Mouse (Mus musculus): ENCODE measurements around the gene Thap3. TPM values are rescaled to one million over a fixed set of nuclear protein-coding genes. Genes with fewer than 3 reads are reported as not detected.

Thap3 gene
- total RNA-seq, 2 experiments from 2014 or later = 18.9 to 22.0 TPM

DNA sequence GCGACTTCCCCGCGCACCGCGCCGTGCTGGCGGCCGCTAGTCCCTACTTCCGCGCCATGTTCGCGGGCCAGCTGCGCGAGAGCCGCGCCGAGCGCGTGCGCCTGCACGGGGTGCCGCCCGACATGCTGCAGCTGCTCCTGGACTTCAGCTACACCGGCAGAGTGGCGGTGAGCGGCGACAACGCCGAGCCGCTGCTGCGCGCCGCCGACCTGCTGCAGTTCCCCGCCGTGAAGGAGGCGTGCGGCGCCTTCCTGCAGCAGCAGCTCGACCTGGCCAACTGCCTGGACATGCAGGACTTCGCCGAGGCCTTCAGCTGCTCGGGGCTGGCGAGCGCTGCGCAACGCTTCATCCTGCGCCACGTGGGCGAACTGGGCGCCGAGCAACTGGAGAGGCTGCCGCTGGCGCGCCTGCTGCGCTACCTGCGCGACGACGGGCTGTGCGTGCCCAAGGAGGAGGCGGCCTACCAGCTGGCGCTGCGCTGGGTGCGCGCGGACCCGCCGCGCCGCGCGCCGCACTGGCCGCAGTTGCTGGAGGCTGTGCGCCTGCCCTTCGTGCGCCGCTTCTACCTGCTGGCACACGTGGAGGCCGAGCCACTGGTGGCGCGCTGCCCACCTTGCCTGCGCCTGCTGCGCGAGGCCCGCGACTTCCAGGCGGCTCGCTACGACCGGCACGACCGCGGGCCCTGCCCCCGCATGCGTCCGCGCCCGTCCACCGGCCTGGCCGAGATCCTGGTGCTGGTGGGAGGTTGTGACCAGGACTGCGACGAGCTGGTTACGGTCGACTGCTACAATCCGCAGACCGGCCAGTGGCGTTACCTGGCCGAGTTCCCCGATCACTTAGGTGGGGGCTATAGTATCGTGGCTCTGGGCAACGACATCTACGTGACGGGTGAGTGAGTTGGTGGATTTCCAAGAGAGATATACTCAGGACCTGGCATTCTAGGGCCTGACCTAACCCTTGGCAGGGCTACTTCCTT lies 20.6 kb upstream of the Thap3 start:
- DNase-seq (ENCODE audit: low spot score in 2 of 2) = peak; percentile 69 to 87

DNA sequence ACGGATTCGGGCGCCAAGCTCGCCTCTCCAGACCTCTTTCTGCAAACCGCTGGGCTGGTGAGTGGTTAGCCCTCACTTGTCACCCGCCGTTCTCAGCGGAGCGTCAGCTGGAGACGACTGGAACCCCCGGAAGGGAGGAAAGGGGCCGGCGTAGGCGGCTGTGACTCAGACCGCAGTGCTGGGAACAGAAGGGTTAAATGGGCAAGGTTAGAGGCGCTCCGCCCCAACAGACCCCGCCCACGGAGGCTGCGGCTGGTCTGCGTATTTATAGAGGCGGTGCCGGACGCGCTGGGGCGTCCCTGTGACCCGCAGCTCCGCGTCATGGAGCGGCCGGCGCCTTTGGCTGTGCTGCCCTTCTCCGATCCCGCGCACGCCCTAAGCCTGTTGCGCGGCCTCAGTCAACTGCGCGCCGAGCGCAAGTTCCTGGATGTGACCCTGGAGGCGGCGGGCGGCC lies 19.9 kb upstream of the Thap3 start, which contains the start of gene Klhl21:
Klhl21 (plus strand) TSS at position 182 of the 454 bp plus-strand sequence.
- peak; percentile 91 to 94 for DNase-seq (ENCODE audit: low spot score in 2 of 2)

DNA sequence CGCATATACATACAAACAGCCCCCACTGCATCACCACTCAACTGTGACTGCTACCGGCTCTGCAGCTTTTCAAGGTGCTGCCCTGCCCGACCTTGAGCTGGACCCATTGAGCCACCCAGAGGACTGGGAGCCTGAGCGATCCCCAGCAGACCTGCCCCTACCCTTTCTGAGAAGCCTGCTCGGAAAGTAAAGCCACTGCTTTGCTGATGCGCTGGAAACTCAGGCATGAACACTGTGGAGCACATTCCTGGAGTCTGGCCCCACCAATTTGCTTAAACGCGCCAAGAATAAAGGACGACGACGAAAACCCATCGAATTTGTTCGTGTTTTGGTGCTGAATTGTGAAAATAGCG lies 19.3 kb upstream of the Thap3 start:
- DNase-seq (ENCODE audit: low spot score in 2 of 2) = no peak

DNA sequence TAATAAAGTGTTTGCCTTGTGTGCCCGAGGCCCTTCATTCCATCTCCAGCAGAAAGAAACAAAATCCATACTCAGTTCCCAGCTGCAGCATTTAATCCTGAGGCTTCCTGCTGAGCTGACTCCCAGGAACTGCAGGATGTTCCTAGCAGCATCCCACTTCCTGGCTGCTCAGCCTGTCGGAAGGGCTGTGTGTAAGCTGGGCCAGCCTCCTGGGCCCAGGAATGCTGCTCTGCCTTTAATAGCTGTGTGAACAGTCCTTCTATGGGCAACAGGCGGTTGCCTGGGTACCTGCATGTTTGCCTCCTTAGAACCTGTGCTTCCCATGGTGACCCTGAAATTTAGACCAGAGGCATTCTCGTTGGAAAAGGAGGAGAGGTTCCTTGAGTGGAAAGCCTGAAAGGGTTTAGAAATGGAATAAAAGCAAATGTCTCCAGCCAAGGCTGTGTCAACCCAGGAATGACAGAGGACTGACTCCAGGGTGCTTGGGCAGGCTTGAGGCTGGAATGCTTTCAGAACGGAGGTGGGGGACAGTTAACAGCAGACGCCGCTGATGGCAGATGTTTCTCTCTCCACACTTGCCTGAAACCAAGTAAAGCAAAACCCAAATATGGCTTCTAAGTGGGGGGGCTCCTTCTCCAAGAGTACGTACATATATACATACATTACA lies 18.8 kb upstream of the Thap3 start:
- DNase-seq (ENCODE audit: low spot score in 2 of 2) = no peak

DNA sequence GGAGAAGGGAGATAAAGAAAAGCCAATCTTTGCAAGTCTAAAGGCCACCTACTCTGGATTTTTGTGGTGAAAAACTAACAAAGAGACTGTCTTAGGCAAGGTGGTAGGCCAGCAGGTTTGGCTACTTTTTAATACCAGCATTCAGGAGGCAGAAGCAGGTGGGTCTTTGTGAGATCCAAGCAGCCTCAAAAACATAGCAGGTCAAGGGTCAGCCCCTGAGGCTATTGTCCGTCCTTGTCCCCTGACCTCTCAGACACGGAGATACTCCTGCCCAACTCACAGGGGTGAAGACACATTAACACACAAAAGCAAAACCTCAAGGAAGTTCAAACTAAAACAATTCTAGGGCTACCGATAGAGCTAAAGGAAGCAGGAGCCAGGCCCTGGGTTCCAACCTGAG lies 18.0 kb upstream of the Thap3 start:
- no peak for DNase-seq (ENCODE audit: low spot score in 2 of 2)

DNA sequence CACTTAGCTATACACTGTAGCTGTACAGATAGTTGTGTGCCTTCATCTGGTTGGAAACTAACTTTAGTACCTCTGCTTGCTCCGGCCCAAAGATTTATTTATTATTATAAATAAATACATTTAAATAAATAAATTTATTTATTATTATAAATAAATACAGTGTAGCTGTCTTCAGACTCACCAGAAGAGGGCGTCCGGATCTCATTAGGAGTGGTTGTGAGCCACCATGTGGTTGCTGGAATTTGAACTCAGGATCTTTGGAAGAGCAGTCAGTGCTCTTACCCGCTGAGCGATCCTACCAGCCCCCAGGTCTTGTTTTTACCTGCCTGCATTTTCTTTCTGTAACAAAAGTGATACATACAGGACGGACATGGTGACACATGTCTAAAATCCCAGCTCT lies 17.3 kb upstream of the Thap3 start:
- DNase-seq (ENCODE audit: low spot score in 2 of 2) = no peak

DNA sequence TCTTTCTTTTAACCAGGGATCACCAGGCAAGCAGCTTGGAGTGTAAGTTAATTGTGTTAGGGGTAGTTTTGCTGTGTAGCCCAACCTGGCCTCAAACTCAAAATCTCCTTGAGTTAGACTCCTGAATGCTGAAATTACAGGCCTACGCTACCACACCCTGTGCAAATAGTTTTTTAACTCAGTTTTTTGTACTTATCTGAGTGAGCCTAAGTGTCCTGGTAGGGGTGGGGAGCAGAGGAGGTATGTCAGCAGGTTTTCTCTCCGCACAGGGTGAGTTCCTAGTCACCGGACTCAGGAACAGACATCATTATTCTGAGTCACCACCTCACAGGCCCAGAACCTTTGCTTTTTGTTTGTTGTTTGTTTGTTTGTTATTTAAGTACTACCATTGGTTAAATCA lies 13.3 kb upstream of the Thap3 start:
- DNase-seq (ENCODE audit: low spot score in 2 of 2) = no peak

DNA sequence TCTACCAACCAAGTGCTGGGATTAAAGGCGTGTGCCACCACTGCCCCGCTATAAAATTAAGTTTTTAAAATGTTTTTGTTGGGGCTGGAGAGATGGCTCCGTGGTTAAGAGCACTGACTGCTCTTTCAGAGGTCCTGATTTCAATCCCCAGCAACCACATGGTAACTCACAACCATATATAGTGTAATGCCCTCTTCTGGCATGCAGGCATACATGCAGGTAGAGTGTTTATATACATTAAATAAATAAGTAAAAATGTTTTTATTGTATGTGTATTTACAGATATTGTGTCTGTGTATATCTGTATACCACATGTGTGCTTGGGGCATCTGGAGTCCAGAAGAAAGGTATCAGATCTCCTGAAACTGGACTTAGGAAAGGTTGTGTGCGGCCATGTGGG lies 12.5 kb upstream of the Thap3 start:
- no peak for DNase-seq (ENCODE audit: low spot score in 2 of 2)

DNA sequence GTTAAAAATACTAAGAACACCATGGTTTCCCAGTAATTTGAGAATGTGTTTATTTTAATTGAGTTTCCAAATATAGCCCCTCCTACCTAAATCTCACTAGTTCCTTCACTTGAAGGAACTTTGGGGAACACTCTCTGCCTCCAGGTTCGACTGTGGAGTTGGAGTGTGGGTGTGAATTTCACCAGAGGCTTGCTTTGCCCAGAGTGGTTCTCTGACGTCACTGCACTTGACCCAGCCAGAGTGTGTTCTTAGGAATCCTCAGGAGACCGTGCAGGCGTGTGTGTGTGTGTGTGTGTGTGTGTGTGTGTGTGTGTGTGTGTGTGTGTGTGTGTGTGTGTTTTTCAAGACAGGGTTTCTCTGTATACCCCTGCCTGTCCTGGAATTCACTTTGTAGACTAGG lies 12.1 kb upstream of the Thap3 start:
- no peak for DNase-seq (ENCODE audit: low spot score in 2 of 2)

DNA sequence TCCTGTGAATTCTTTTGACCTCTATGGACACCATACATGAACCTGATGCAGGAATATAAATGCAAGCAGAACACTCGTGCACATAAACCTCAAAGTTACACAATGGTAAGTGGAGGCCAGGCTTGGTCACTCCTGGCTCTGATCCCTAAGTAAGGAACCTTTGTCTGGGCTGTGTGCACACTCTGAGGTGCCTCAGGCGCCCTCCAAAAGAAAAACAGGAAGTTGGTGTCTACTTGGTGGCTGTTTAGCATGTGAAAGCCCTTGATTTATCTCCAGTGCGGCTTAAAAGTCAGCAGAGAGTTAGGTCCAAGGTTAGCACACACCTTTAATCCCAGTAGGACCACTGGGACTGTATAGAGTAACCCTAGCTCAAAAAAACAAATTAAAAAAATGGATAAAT lies 10.7 kb upstream of the Thap3 start:
- DNase-seq (ENCODE audit: low spot score in 2 of 2) = no peak

DNA sequence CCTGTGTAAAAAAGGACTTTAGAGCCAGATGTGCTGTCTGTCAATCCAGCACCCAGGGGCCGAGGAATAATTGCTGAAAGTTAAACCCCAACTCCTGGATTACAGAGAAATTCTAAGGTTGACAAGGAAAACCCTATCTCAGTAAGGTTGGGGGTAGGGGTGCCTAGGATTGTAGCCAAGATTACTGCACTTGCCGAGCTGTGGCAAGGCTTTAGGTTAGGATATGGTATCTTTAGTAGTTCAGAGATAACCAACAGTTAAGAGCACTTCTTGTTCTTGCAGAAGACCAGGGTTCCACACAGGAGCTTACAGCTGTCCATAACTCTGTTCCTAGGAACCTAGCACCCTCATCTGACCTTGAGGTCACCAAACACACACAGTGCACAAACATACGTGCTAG lies 8.9 kb upstream of the Thap3 start:
- DNase-seq (ENCODE audit: low spot score in 2 of 2) = no peak

DNA sequence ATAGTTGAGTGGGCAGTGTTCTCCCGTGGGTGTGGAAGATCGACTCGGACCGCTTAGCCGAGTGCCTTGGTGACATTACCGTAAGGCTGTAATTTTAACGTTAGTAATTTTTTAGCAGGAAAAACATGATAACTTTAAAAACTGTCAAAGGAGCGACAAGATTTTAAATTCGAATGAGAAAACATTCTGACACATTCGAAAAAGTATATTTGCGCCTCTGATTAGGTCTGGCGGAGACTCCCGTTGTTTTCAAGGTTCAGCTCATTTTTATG lies 8.1 kb upstream of the Thap3 start:
- DNase-seq (ENCODE audit: low spot score in 2 of 2) = no peak

DNA sequence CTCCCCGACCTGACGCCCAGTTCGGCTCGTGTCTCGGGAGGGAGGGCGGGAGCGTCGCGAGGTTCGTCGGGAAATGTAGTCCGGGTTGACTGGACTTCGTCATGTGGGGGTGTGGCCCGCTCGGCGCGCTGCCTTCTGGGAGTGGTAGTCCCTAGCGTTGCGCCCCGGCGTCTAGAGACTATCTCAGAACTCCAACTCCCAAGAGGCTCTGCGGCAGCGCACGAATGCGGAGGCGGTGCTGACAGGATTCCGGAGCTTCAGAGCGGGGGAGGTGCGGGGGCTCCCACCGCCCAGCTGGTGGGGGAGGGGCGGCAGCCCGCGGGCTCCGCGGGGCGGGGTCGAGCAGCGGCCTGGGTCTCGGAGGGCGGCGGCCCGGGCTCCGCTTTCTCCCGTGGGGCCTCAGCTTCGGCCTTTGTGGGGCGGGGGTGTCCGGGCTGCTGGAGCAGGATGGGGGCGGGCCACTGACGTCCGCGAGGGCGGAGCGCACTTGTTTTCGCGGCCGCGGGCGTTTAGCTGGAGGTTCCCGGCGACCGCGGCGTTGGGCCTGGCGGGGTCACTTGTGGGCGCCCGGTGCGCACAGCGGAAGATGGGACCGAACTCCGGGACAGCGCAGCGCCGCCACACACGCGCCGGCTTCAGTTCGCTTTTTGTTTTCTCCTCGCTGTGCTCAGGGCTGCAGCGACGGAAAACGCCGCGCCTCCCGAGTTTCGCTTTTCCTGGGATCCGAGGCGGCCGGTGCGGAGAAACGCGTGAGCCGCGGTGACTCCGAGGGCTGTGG lies 7.6 kb upstream of the Thap3 start, which contains the start of gene Phf13:
Phf13 (minus strand) TSS at position 86 of the 778 bp plus-strand sequence.
- peak; percentile 98 to 99 for DNase-seq (ENCODE audit: low spot score in 2 of 2)

DNA sequence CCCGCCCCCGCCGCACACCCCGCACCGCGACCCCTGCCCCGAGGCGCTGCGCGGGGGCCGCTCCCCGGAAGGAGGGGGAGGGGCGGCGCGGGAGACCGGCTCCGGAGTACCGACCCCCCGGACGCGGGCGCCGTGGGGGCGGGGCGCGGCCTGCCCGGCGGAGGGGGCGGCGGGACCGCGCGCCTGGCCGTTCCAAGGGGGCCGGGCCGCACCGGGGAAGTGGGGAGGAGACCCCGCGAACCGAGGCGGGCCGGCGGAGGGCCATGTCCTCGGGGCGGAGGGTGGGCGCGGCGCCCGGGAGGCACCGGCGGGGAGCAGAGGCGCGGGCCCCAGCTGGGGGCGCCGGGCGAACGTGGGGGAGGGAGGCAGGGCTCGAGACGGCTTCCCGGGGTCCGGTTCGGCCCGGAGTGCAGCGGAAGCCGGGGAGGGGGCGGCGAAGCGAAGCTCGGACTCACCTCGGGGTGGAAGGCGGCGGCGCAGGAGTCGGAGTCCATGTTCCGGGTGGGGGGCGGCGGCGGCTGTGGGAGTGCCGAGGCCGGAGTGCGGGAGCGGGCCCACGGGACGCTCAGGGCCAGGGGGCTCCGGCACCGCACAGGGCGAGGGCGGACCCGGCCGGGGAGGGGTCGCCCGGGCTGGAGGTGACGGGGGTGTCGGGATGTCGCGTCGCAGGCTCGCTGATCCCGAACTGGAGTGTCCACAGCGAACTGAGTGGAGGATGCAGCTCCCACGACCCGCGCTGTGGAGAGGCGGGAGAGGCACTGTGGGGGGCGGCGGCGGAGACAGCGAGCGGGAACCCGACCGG lies 6.8 kb upstream of the Thap3 start:
- DNase-seq (ENCODE audit: low spot score in 2 of 2) = no peak

DNA sequence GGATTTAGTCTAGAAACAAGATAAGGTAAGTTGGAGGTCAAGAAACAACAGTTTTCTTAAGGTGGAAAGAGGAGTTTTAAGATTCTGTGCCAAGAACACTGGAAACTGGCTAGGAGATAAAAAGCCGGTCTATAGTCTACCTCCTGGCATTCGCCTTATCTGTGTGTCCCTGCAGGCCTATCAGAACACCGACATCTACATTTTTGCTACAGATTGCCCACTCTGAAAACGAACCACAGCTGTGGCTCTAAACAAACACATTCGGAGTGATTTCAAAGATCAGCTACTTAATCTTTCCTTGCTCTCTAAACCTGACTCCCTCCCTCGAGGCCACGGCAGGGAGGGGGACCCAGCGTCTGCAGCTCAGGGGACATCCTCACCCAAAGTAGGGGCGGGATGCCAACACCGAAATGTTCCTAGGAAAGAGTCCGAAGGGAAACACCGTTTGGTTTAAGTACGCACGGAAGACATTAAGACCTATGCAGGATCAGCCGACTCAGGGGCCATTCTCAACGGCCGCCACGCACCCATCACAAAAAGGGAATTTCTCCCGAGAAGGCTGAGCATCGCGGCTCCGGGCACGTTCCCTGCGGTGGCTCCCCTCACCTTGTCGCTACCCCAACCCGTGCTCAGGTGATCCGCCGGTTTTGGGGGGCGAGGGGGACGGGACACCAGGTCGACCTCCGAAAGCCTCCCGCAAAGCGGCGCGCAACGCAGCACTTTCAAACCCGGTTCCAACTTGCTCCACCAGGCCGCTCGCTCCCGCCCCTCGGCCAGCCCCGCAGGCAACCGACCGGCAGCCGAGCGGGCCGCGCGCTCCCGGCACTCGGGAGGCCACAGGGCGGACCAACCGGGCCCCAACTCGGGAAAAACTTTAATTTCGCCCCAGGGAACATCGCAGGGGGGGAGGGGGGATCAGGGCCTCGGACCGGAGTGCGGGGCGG lies 5.7 kb upstream of the Thap3 start:
- no peak for DNase-seq (ENCODE audit: low spot score in 2 of 2)

DNA sequence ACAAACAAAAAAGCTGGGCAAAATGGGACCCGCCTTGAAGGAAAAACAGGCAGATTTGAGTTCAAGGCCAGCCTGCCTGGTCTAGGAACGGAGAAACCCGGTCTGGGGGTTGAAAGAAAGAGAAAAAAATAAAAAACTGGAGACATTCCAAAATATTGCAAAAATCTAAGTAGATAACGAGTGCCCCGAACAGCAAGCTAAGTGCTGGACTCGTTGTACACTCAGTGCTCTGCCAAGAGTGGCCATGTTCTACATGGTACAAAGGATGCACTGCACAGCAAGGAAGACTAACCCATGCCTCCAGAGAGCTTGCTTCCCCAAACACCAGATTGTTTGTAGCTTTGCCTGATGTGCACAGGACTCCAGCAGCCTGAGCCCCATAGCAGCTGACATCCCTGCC lies 4.2 kb upstream of the Thap3 start:
- no peak for DNase-seq (ENCODE audit: low spot score in 2 of 2)

DNA sequence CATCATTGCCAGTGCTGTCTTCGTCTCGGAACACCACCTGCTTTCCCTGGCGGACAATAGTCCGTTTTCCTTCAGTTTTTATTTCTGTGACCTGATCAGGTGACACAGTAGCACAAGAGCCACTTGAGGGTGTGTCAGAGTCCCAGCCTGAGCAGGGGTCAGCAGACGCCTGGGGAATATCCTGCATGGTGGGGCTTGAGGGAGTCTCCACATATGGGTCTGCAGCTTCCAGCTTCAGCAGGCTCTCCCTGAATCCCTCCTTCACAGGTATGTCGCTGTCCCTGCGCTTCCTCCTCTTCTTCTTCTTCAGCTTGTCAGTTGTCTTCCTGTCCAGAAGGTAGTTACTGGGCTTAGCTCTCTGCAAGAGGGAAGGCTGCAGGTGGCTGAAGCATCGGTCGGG lies 3.3 kb upstream of the Thap3 start:
- no peak for DNase-seq (ENCODE audit: low spot score in 2 of 2)

DNA sequence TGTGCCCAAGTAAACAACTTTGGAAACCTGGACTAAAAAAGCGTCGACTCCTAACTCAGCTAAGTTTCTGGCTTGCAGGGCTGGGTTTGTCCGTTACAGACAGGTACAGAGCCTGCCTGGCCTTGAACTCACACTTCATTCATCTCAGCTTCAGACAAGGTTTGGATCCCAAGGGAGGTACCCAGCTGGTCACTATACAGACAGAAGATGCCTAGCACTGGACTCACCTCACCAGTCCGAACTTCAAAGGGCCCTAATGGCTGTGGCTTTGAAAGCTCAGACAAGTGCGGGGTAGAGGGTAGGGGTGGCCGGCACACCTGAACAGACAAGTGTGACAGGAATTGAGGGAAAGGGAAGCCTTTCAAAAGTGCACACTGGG lies 302 bp upstream of the Thap3 start:
- DNase-seq (ENCODE audit: low spot score in 2 of 2) = no peak

DNA sequence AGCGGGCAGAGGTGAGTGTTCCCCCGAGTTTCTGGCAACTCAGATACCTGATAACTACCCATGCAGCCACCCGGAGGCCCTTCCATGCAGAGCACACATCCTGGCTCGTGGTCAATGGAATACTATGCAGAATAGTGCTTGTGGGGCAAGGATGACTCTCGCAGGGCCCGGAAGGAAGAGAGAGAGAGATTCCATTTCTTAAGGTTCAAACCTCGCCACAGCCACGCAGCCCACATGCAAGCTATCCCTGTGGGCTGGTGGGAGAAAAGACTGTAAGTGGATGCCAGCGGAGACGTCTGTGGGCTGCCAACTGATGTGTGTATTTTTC lies 819 bp downstream of the Thap3 start:
- no peak for DNase-seq (ENCODE audit: low spot score in 2 of 2)

DNA sequence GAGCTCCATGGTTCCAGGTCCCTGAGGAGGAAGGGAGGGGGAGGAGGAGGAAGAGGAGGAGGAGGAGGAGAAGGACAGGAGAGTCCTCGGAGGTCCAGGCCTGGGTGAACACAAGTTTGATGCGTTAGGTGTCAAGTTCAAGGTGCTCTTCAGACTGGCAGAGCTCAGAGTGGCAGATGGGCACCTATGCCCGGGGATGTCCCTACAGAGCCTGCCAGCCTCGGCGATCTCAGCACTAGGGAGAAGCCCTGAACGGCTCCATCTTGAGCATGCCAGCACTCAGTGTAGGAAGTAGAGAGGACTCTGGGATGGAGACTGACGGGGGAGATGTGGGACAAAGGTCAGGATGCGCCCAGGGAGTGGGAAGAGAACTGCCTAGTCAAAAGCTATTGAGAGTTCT lies 2.1 kb downstream of the Thap3 start:
- DNase-seq (ENCODE audit: low spot score in 2 of 2) = no peak

Measured in layer of hippocampus, postnatal 14 days (tissue).